Mouse (Mus musculus): ENCODE measurements around the gene Usp30.

Gene Usp30

DNA sequence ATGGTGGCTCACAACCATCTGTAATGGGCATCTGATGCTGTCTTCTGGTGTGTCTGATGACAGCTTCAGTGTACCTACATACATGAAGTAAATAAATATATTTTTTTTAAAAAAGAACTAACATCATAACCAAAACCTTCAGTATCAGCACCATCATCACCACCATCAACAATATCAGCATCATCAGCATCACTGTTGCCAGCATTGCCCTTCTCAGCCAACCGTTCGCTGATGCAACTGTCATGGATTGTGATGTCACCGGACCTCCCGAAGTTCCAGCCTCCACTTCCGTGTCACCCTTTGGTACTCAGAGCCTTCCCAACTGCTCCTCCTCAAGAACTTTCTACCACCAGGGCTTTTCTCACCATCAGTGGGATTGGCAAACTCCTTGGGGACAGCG lies at the start of gene Usp30:
Gene Usp30, plus strand, starts transcription at position 301 of the 400 bp plus-strand sequence.
- Histone ChIP-seq H3K36me3 (ENCODE audit: control insufficient read depth, insufficient read depth, low read length, poor library complexity, severe bottlenecking) (no peaks in the 10 kb centered on the region), H3K27me3 (ENCODE audit: control insufficient read depth, insufficient read depth, low read length, poor library complexity, severe bottlenecking) (no peaks in the 10 kb centered on the region)
- DNase-seq (ENCODE audit: low read depth, low spot score) = no peak

GRCm38 (mm10) chr5:114024390-114024789 lies 40.9 kb upstream of the Usp30 start:
- no peak for DNase-seq (ENCODE audit: low read depth, low spot score)
- H3K27me3 ChIP-seq (ENCODE audit: control insufficient read depth, insufficient read depth, low read length, poor library complexity, severe bottlenecking) = no peaks in the 10 kb centered on the region; the same call in 1 of the 2 replicates
- no peaks in the 10 kb centered on the region for H3K36me3 ChIP-seq (ENCODE audit: control insufficient read depth, insufficient read depth, low read length, poor library complexity, severe bottlenecking)

DNA sequence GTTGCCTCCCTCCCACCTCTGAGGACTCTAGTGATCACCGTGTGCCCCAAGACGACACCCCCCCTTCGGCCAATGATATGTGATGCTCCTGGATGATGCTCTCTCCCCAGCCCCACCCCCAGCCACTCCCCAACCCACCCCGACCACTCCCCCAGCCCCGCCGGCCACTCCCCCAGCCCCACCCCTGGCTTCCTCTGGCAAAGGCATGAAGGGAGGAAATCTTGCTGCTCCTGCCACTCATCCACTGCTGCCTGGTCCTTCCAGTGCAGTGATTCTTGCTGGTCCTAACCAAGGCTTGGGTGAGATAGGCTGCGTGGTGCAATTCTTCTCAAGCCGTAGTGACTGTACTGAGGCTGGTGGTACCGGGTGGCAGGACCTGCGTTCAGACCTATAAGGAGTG lies 40.4 kb upstream of the Usp30 start:
- no peaks in the 10 kb centered on the region; the same call in 1 of the 2 replicates for H3K27me3 ChIP-seq (ENCODE audit: control insufficient read depth, insufficient read depth, low read length, poor library complexity, severe bottlenecking)
- no peak for DNase-seq (ENCODE audit: low read depth, low spot score)
- no peaks in the 10 kb centered on the region for H3K36me3 ChIP-seq (ENCODE audit: control insufficient read depth, insufficient read depth, low read length, poor library complexity, severe bottlenecking)

- Histone ChIP-seq H3K27me3 (ENCODE audit: control insufficient read depth, insufficient read depth, low read length, poor library complexity, severe bottlenecking) (no peaks in the 10 kb centered on the region; the same call in 1 of the 2 replicates), H3K36me3 (ENCODE audit: control insufficient read depth, insufficient read depth, low read length, poor library complexity, severe bottlenecking) (no peaks in the 10 kb centered on the region)
- DNase-seq (ENCODE audit: low read depth, low spot score) = no peak
Measured at GRCm38 (mm10) chr5:114027217-114027944, 37.9 kb upstream of the Usp30 start.

GRCm38 (mm10) chr5:114028111-114028510 lies 37.1 kb upstream of the Usp30 start:
- DNase-seq (ENCODE audit: low read depth, low spot score) = no peak
- Histone ChIP-seq H3K27me3 (ENCODE audit: control insufficient read depth, insufficient read depth, low read length, poor library complexity, severe bottlenecking) (no peaks in the 10 kb centered on the region; the same call in 1 of the 2 replicates), H3K36me3 (ENCODE audit: control insufficient read depth, insufficient read depth, low read length, poor library complexity, severe bottlenecking) (no peaks in the 10 kb centered on the region)

GRCm38 (mm10) chr5:114030652-114031051 lies 34.6 kb upstream of the Usp30 start:
- DNase-seq (ENCODE audit: low read depth, low spot score) = no peak
- Histone ChIP-seq H3K27me3 (ENCODE audit: control insufficient read depth, insufficient read depth, low read length, poor library complexity, severe bottlenecking) (no peaks in the 10 kb centered on the region), H3K36me3 (ENCODE audit: control insufficient read depth, insufficient read depth, low read length, poor library complexity, severe bottlenecking) (no peaks in the 10 kb centered on the region)

DNA sequence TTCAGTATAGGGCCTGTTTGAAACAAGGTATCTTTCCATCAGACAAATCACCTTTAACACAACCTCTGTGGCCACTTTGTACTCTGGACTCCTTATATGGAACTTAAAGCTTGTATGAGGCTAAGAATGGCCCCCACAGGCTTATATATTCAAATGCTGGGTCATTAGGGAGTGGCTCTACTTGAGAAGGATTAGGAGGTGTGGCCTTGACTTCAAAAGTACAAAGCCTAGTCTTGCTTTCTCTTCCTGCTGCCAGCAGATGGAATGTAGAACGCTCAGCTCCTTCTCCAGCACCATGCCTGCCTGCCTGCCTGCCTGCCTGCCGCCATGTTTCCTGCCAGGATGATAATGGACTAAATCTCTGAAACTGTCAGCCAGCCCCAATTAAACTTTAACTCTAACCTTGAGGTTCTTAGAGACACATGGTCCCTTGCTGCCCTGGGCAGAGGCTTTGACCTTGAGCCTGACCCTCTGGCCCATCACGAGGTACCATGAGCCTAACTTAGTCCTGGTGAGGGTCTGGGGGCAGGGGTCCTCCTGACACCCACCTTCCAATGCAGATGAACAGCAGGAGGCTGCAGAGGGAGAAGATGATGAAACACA lies 33.0 kb upstream of the Usp30 start:
- Histone ChIP-seq H3K36me3 (ENCODE audit: control insufficient read depth, insufficient read depth, low read length, poor library complexity, severe bottlenecking) (no peaks in the 10 kb centered on the region), H3K27me3 (ENCODE audit: control insufficient read depth, insufficient read depth, low read length, poor library complexity, severe bottlenecking) (no peaks in the 10 kb centered on the region)
- no peak for DNase-seq (ENCODE audit: low read depth, low spot score)

- H3K36me3 ChIP-seq (ENCODE audit: control insufficient read depth, insufficient read depth, low read length, poor library complexity, severe bottlenecking) = no peaks in the 10 kb centered on the region
- no peaks in the 10 kb centered on the region for H3K27me3 ChIP-seq (ENCODE audit: control insufficient read depth, insufficient read depth, low read length, poor library complexity, severe bottlenecking)
- DNase-seq (ENCODE audit: low read depth, low spot score) = no peak
Measured at GRCm38 (mm10) chr5:114034393-114034792, 30.9 kb upstream of the Usp30 start.

DNA sequence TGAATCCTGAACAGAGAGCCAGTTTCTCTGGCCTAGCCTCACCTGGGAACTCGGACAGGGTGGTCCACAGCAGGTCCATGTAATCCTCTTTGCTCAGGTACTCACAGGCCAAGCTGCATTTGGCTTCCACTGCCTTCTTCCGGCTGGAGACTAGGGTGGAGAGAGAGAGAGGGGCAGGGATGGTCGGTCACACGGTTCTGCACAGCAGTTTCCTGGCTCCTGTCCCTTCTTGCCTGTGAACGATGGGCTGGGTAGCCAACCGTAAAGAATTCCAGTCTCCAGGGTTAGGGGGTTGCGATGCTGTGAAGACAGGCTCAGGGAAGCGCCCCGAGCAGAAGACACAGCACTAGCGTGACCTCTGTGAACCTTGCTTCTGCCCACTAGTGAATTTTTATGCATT lies 30.1 kb upstream of the Usp30 start:
- Histone ChIP-seq H3K36me3 (ENCODE audit: control insufficient read depth, insufficient read depth, low read length, poor library complexity, severe bottlenecking) (no peaks in the 10 kb centered on the region), H3K27me3 (ENCODE audit: control insufficient read depth, insufficient read depth, low read length, poor library complexity, severe bottlenecking) (no peaks in the 10 kb centered on the region)
- no peak for DNase-seq (ENCODE audit: low read depth, low spot score)

DNA sequence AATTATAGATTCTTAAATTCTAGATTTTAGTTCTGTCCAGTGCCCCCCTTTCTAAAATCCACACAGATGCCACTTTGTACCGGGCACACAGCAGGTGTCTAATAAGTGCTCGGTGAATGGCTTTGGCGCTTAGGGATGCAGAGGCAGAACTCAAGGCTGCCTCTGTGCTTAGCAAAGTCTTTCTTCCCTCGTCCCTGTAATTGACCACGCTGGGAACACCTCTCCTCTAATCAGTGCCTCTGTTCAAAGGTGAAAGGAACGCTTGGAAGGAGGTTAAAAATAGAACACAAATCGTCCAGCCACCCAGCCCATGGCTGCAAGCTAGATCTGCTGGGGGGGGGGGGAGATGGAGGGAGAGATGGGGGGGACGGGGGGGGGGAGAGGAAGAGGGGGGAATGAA lies 24.8 kb upstream of the Usp30 start:
- Histone ChIP-seq H3K27me3 (ENCODE audit: control insufficient read depth, insufficient read depth, low read length, poor library complexity, severe bottlenecking) (no peaks in the 10 kb centered on the region), H3K36me3 (ENCODE audit: control insufficient read depth, insufficient read depth, low read length, poor library complexity, severe bottlenecking) (no peaks in the 10 kb centered on the region)
- no peak for DNase-seq (ENCODE audit: low read depth, low spot score)

DNA sequence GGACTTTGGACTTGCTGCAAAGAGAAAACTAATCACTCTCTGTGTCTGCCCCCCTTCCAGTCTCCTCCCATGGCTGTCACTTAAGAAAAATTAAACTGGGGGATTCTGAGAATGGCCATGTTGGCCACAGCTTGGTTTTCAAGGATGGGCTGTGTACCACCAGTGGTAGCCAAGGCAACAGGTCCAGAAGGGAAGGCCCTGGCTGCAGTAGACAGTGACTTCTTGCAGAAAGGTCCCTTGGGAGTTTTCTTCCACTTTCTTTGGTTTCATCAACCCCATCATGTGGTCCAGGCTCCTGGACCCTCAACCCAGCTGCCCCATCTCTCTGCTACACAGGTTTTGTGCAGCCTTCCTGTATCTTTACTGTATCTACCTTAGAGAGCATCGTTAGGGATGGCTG lies 24.4 kb upstream of the Usp30 start:
- no peaks in the 10 kb centered on the region for H3K27me3 ChIP-seq (ENCODE audit: control insufficient read depth, insufficient read depth, low read length, poor library complexity, severe bottlenecking)
- no peaks in the 10 kb centered on the region for H3K36me3 ChIP-seq (ENCODE audit: control insufficient read depth, insufficient read depth, low read length, poor library complexity, severe bottlenecking)
- no peak for DNase-seq (ENCODE audit: low read depth, low spot score)

- Histone ChIP-seq H3K27me3 (ENCODE audit: control insufficient read depth, insufficient read depth, low read length, poor library complexity, severe bottlenecking) (no peaks in the 10 kb centered on the region), H3K36me3 (ENCODE audit: control insufficient read depth, insufficient read depth, low read length, poor library complexity, severe bottlenecking) (no peaks in the 10 kb centered on the region)
- DNase-seq (ENCODE audit: low read depth, low spot score) = peak; percentile 34
Measured at GRCm38 (mm10) chr5:114041327-114041930, 23.8 kb upstream of the Usp30 start.

- Histone ChIP-seq H3K27me3 (ENCODE audit: control insufficient read depth, insufficient read depth, low read length, poor library complexity, severe bottlenecking) (no peaks in the 10 kb centered on the region), H3K36me3 (ENCODE audit: control insufficient read depth, insufficient read depth, low read length, poor library complexity, severe bottlenecking) (no peaks in the 10 kb centered on the region)
Measured at GRCm38 (mm10) chr5:114043800-114044199, 21.5 kb upstream of the Usp30 start.

DNA sequence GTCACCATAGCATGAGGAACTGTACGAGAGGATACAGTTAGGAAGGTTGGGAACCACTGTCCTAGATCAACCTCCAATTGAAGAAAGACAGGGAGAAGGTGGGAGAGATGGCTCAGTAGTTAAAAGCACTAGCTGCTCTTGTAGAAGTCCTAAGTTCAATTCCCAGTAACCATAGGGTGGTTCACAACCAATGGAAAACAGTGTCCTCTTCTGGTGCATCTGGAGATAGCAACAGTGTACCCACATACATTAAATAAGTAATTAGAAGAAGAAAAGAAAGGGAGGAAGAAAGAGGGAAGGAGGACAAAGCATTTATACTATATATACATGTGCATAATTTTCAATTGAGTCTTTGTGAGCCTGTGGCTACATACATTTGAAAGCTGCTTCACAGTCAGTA lies 20.1 kb upstream of the Usp30 start:
- DNase-seq (ENCODE audit: low read depth, low spot score) = peak; percentile 61
- H3K27me3 ChIP-seq (ENCODE audit: control insufficient read depth, insufficient read depth, low read length, poor library complexity, severe bottlenecking) = no peaks in the 10 kb centered on the region
- H3K36me3 ChIP-seq (ENCODE audit: control insufficient read depth, insufficient read depth, low read length, poor library complexity, severe bottlenecking) = no peaks in the 10 kb centered on the region

More at GRCm38 (mm10) chr5:114043800-114044199, 21.5 kb upstream of the Usp30 start:
- no peak for DNase-seq (ENCODE audit: low read depth, low spot score)

GRCm38 (mm10) chr5:114046151-114046550 lies 19.1 kb upstream of the Usp30 start:
- H3K27me3 ChIP-seq (ENCODE audit: control insufficient read depth, insufficient read depth, low read length, poor library complexity, severe bottlenecking) = no peaks in the 10 kb centered on the region
- DNase-seq (ENCODE audit: low read depth, low spot score) = no peak
- no peaks in the 10 kb centered on the region for H3K36me3 ChIP-seq (ENCODE audit: control insufficient read depth, insufficient read depth, low read length, poor library complexity, severe bottlenecking)

All from splenic B cell, adult 2 months (primary cell).